Mouse (Mus musculus) bone marrow, adult 2 months (tissue): Measurements from ENCODE around the gene Gm20605. TPM values are rescaled to one million over a fixed set of nuclear protein-coding genes. Genes with fewer than 3 reads are reported as not detected.

ENCODE experiments used
- H3K27ac ChIP-seq: fragments of 200-500 bp; 2 replicates; pipeline ENCODE4 v1.5.1; 2012; ENCODE audit warnings: low read depth, mild to moderate bottlenecking, control low read depth, inconsistent platforms, low read length; ENCODE audit not compliant: control insufficient read depth, poor library complexity, insufficient read depth
- H3K4me1 ChIP-seq: fragments of 200-500 bp; 2 replicates; pipeline ENCODE4 v1.6.1; 2011; ENCODE audit warnings: low read length; ENCODE audit not compliant: control insufficient read depth, insufficient read depth
- H3K4me3 ChIP-seq: fragments of 200-500 bp; replicated peaks from 2 replicates; pipeline ENCODE3; 2011; ENCODE audit warnings: mild to moderate bottlenecking, low read depth, low read length, control low read depth; ENCODE audit not compliant: control insufficient read depth
- CTCF ChIP-seq: fragments of 200-500 bp; IDR thresholded peaks from 2 replicates; pipeline ENCODE4 v1.5.1; 2011; ENCODE audit warnings: low read length, control low read depth; ENCODE audit not compliant: control insufficient read depth, insufficient read depth
- POLR2A ChIP-seq: fragments of 200-500 bp; IDR thresholded peaks from 2 replicates; pipeline ENCODE4 v1.6.1; 2011; ENCODE audit warnings: low read depth, mild to moderate bottlenecking, control low read depth, low read length, borderline replicate concordance; ENCODE audit not compliant: control insufficient read depth
- WGBS: fragments of 180-500 bp; shearing (Covaris S2); methylation state at CpG from one replicate; pipeline ENCODE4 v1.1.7; 2018; 5-methylcytosine and 5-hydroxymethylcytosine counted together
- polyA plus RNA-seq: library from polyadenylated mRNA; stranded (reverse); fragments of >200 nt; gene quantifications from 2 replicates; pipeline ENCODE4 v1.2.4, GENCODE M21; 2011; ENCODE audit warnings: low replicate concordance; ENCODE audit not compliant: missing spikeins, insufficient read depth, insufficient read length

Gene Gm20605
- polyA plus RNA-seq, 1 experiment: 41.6 TPM

DNA sequence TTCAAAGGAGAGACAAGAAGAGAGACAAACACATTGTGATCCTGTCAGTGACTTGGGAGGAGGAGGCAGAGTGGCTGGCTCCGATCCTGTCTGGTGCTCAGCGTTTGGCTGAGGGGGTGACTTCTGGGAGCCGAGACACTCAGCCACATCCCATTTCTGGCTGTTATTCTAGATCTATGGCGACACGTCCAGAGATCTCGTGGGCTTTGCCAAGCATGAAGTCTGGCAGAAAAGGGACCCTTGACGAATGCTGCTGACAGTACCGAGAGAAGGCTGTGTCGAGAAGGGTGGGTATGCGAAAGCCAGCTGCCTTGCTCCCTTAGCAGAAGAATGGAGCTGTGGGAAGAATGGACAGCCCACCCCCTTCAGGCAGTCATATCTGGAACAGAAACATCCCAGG is 40.0 kb downstream of the Gm20605 start:
- Histone ChIP-seq H3K4me1 (peaks cover 2% of the 10 kb centered on the region; the same call in 1 of the 2 replicates), H3K27ac (no peak overlapping the region), H3K4me3 (no peak overlapping the region)
- no peak for TF ChIP-seq CTCF
- TF ChIP-seq POLR2A: no peak
- WGBS: 88% methylated on average over 10 of the region's 10 CpGs

DNA sequence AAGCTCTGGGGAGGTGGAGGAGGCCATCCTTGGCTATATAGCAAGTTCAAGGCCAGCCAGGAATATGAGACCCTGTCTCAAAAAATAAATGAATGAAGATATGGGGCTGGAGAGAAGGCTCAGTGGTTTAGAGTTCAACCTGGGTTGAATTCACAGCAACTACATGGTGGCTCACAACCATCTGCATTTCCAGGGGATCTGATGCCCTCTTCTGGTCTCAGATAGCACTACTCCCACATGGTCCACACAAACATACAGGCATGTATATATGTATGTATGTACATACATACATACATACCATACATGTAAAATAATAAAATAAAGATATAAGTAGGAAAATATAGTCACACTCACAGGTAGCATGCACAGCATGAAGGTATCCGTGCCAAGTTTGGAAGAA is 41.3 kb downstream of the Gm20605 start:
- Histone ChIP-seq H3K27ac (no peak overlapping the region), H3K4me3 (no peak overlapping the region), H3K4me1 (peaks cover 2% of the 10 kb centered on the region; the same call in 1 of the 2 replicates)
- peak; percentile 30; the same call in 1 of the 2 replicates for TF ChIP-seq CTCF
- no peak for TF ChIP-seq POLR2A
- WGBS: 97% methylated on average over 1 of the region's 1 CpGs

DNA sequence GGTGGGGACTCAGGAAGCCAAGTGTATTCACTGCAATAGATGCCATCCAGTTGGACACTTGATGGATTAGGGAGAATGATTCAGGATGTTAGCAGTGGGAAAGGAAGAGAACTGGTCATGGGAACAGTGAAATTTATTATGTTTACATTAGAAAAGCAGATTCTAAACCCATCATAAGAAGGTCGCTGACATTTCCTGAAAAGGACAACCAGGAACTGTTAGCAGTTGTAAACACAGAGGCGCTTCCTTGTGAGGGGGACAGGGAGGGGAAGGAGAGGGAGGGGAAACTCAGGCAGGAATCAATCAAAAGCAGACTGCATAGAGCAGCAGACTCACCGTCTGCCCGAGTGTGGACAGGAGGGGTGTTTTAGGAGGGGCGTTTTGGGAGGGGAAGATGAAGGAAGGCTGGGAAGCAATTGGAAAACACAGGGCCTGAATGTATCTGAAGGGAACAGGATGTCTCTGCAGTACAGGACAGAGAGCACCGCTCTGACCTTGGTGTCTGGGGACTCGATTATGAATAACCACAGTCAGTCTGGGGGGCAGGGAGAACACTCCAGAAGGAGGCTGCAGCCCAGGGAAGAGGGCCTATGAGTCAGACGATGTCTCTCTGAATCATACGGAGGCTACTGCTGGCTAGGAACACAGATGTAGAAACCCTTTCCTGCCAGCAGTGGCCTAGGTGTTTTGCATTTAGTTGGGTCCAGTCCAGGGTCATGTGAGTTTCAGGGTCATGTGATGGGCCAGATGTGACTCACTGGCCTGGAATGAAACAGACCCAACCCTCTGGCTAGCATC is 42.7 kb downstream of the Gm20605 start:
- H3K4me1 ChIP-seq: peaks cover 2% of the 10 kb centered on the region; the same call in 1 of the 2 replicates
- no peak overlapping the region for H3K4me3 ChIP-seq
- peak overlapping the region; percentile 9; the same call in 1 of the 2 replicates for H3K27ac ChIP-seq
- 7% methylated on average over 9 of the region's 9 CpGs for WGBS
- TF ChIP-seq CTCF (no peak), POLR2A (no peak)

DNA sequence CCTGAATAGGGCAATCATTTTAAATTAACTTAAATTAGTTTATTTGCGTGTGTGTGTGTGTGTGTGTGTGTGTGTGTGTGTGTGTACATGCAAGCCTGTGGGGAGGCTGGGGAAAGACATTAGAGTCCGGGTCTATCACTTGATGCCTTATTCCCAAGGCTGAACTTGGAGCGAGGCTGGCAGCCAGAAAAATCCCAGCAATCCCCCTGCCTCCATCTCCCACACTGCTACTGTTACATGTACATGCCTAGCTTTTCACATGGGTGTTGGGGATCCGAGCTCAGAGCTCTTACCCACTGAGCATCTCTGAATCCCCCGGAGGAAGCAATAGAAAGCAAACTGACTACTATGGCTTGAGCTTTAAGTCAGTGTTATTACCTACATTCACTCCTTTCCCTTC is 43.4 kb downstream of the Gm20605 start:
- H3K4me1 ChIP-seq: peaks cover 2% of the 10 kb centered on the region; the same call in 1 of the 2 replicates
- peak overlapping the region; percentile 12; the same call in 1 of the 2 replicates for H3K27ac ChIP-seq
- TF ChIP-seq CTCF (no peak), POLR2A (no peak)
- no peak overlapping the region for H3K4me3 ChIP-seq
- 84% methylated on average over 5 of the region's 5 CpGs for WGBS

DNA sequence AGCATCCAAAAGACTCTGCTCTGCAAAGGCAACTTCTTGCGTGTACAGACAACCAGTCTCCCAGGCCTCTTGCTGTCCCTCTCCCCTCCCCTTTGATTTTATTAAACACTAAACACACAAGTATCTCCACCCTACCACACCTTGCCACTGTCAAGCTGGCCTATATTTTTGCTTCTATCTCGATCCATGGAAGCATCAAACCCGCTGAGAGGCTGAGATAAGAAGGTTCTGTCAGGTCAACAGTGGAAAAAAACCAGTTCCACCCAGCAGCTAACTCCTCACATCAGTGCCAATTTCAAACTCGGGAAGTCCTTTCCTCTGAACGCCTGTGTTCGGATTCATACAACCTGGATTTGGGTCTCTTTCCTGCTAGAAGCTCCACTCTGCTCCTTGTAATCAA is 44.0 kb downstream of the Gm20605 start:
- Histone ChIP-seq H3K4me3 (no peak overlapping the region), H3K4me1 (peaks cover 2% of the 10 kb centered on the region; the same call in 1 of the 2 replicates), H3K27ac (peak overlapping the region; percentile 68)
- WGBS: 66% methylated on average over 6 of the region's 6 CpGs
- TF ChIP-seq CTCF: no peak
- TF ChIP-seq POLR2A: no peak

DNA sequence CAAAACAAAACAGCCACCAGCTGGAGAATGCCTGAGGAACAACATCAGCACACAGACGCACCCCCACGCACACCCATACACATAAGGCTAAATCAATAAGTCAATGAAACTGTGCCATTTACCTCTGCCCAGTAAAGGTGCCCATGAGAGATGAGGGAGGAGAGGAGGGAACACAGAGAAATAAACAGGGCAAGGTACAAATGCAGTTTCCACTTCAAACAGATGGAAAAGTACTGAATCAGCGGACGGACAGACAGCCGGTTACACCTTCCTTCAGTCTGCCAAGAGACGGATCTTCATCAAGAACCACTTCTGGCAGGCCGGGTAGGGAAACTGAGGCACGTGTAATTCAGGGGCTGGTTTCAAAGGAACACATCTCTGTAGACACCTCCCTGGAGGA is 45.8 kb downstream of the Gm20605 start:
- Histone ChIP-seq H3K27ac (no peak overlapping the region), H3K4me3 (no peak overlapping the region), H3K4me1 (no peaks in the 10 kb centered on the region; the same call in 1 of the 2 replicates)
- no peak for TF ChIP-seq POLR2A
- no peak for TF ChIP-seq CTCF
- 94% methylated on average over 8 of the region's 8 CpGs for WGBS

DNA sequence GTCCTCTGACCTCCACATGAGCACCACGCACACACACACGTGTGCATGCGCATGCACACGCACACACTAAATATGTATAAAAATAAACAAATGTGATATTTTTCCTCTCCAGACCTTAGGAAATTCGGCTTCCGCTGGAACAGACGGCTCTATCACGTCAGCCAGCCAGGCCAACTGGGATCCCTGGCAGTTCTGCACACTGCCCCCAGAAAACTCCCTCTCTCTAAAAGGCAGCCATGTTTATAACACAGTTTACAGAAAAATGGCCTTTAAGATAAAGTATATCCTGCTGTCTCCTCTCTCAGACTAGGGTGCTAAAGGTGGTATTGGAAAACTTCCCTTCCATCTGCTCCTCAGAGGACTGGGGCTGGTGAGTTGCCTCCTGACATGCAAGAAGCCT is 48.9 kb downstream of the Gm20605 start:
- WGBS: 91% methylated on average over 8 of the region's 8 CpGs
- TF ChIP-seq CTCF (no peak), POLR2A (no peak)
- Histone ChIP-seq H3K27ac (no peak overlapping the region), H3K4me3 (no peak overlapping the region), H3K4me1 (no peaks in the 10 kb centered on the region)

DNA sequence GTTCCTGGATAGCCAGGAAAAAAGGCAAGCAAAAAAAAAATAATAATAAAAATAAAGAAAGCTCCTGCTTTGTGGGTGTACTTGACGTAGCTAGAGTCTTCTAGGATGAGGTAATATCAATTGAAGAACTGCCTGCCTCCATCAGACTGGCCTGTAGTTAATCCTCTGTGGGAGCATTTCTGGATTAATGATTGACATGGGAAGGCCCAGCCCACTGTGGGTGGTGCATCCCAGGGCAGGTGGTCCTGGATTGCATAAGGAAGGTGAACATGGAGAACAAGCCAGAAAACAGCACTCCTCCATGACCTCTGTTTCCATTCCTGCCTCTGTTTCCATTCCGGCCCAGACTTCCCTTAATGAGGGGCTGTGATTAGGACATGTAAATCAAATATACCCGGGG is 49.8 kb downstream of the Gm20605 start:
- 88% methylated on average over 3 of the region's 3 CpGs for WGBS
- Histone ChIP-seq H3K27ac (no peak overlapping the region), H3K4me3 (no peak overlapping the region), H3K4me1 (no peaks in the 10 kb centered on the region; the same call in 1 of the 2 replicates)
- TF ChIP-seq POLR2A (no peak), CTCF (no peak)
